Mouse (Mus musculus) brain, embryonic 18.5 days (tissue): ENCODE results near the gene Myh9.

Experiments
- DNase-seq: peaks from one replicate; pipeline ENCODE4 v3.0.0-alpha.2; 2012; ENCODE audit warnings: low read depth, low spot score

Gene Myh9

GRCm38 (mm10) chr15:77789186-77789585, 52.8 kb downstream of the Myh9 start:
- DNase-seq, result no peak

GRCm38 (mm10) chr15:77788356-77788755, 53.6 kb downstream of the Myh9 start:
- DNase-seq, result no peak

GRCm38 (mm10) chr15:77785807-77786206, 56.2 kb downstream of the Myh9 start:
- no peak for DNase-seq

GRCm38 (mm10) chr15:77784039-77784824, 57.7 kb downstream of the Myh9 start:
- no peak for DNase-seq

GRCm38 (mm10) chr15:77782449-77783014, 59.4 kb downstream of the Myh9 start:
- DNase-seq, result no peak

- no peak for DNase-seq
These were observed 66.6 kb downstream of the Myh9 start for GRCm38 (mm10) chr15:77775186-77775963.

GRCm38 (mm10) chr15:77774303-77774702, 67.7 kb downstream of the Myh9 start:
- no peak for DNase-seq

GRCm38 (mm10) chr15:77773099-77773915, 68.7 kb downstream of the Myh9 start:
- no peak for DNase-seq

GRCm38 (mm10) chr15:77770942-77771341, 71.0 kb downstream of the Myh9 start:
- no peak for DNase-seq

- no peak for DNase-seq
These were observed 71.6 kb downstream of the Myh9 start for GRCm38 (mm10) chr15:77770341-77770740.

GRCm38 (mm10) chr15:77766981-77767380, 75.0 kb downstream of the Myh9 start:
- DNase-seq, result no peak

- DNase-seq, result no peak
These were observed 76.4 kb downstream of the Myh9 start for GRCm38 (mm10) chr15:77765484-77766093.

GRCm38 (mm10) chr15:77764391-77765006, 77.5 kb downstream of the Myh9 start:
- DNase-seq, result no peak

GRCm38 (mm10) chr15:77763702-77764101, 78.3 kb downstream of the Myh9 start:
- no peak for DNase-seq

- DNase-seq, result no peak
These were observed 78.9 kb downstream of the Myh9 start for GRCm38 (mm10) chr15:77763050-77763449.

- DNase-seq, result no peak
These were observed 80.2 kb downstream of the Myh9 start for GRCm38 (mm10) chr15:77761561-77762380.

- no peak for DNase-seq
These were observed 80.9 kb downstream of the Myh9 start for GRCm38 (mm10) chr15:77761083-77761482.

GRCm38 (mm10) chr15:77760037-77760436, 81.9 kb downstream of the Myh9 start:
- DNase-seq, result no peak

- no peak for DNase-seq
These were observed 84.3 kb downstream of the Myh9 start for GRCm38 (mm10) chr15:77757586-77758226.
